Mouse (Mus musculus): ENCODE measurements around the gene Rnf169. TPM values are rescaled to one million over a fixed set of nuclear protein-coding genes. Genes with fewer than 3 reads are reported as not detected.
"Not testable (repeated sequence)": the region's sequence is repeated elsewhere in the genome, so short reads cannot be mapped to it uniquely, and the experiment has no call there.

The Rnf169 gene
- polyA plus RNA-seq, 1 experiment from 2014 or later: 4.4 TPM

DNA sequence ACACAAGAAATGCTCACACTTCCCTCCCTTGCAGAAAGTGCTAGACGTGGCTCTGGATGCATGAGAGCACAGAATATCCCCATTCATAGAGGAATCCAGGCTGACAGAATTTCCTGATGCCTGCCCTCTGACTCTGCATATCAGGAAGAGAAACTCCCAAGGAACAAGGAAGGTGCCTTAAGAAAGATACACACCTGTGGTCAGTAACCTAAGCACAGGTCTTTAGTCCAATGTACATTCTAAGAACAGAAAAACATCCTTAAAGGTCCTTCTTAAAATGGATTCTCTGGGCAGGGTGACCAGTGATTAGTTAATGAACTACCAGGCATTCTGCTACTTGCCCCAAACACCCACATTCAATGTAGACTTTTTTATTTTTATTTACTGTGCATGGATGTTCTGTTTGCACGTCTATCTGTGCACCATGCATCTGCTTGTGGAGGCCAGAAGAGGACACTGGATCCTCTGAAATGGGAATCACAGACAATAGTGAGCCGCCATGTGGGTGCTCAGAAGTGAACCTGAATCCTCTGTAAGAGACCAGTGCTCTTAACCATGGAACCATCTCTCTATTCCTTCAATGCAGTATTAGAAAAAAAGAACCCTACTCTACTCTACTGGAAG is 16.9 kb downstream of the Rnf169 start:
- ATAC-seq (replicated peaks; ENCODE audit: low FRiP score, low read depth) (no peak; the same call in 1 of the 2 replicates), DNase-seq (ENCODE audit: low spot score) (no peak)
- H3K27ac ChIP-seq: peak overlapping the region; percentile 88
- H3K36me3 ChIP-seq (ENCODE audit: insufficient read depth, low read length): no peaks in the 10 kb centered on the region
- peaks cover 32% of the 10 kb centered on the region for H3K4me1 ChIP-seq (replicated peaks; ENCODE audit: insufficient read depth, low read length)
- no peaks in the 10 kb centered on the region for H3K27me3 ChIP-seq (ENCODE audit: insufficient read depth, low read length)
- H3K9me3 ChIP-seq (replicated peaks; ENCODE audit: low read length): no peaks in the 10 kb centered on the region
- H3K4me2 ChIP-seq (ENCODE audit: low read length): no peak overlapping the region; the same call in 1 of the 2 replicates
- no peak overlapping the region for H3K4me3 ChIP-seq (replicated peaks; ENCODE audit: low read depth, low read length)
- WGBS: 60% methylated on average over 3 of the region's 3 CpGs
- no peak overlapping the region for H3K9ac ChIP-seq (ENCODE audit: low read depth, low read length)
- TF ChIP-seq CTCF (IDR thresholded peaks at IDR 0.05; ENCODE audit: low read depth): no peak

DNA sequence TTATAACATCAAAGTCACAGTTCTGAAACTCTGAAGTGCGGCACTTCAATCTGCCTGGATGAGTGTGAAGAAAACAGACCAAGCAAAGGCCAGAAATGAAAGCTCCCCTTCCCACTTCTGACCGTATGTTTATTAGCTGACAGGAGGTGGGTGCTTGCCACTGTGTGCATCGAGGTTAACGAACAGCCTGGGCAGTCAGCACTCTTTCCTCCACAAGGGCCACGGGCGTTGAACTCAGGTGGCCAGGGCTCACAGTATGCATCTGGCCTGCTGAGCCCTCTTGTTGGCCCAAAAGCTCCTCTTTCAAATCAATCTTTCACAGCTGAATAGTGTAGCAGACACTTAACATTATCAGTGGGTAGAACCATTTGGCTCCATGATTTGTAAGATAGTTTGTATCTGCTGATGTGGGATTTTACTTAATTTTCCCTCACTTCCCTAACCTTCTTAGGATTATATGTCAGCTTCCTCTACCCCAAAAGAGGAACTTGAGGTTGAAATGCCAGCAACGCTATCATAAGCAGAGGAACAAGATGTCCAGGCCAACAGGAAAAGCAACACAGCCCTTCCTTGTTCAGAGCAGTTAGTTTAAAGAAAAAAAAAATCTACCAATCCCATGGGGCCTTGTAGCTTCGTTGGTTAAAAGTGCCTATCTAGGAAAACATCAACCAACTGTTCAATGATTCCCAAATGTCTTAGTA is 17.6 kb downstream of the Rnf169 start:
- H3K27ac ChIP-seq: peak overlapping the region; percentile 88
- WGBS: 44% methylated on average over 8 of the region's 8 CpGs
- TF ChIP-seq CTCF (IDR thresholded peaks at IDR 0.05; ENCODE audit: low read depth): no peak

DNA sequence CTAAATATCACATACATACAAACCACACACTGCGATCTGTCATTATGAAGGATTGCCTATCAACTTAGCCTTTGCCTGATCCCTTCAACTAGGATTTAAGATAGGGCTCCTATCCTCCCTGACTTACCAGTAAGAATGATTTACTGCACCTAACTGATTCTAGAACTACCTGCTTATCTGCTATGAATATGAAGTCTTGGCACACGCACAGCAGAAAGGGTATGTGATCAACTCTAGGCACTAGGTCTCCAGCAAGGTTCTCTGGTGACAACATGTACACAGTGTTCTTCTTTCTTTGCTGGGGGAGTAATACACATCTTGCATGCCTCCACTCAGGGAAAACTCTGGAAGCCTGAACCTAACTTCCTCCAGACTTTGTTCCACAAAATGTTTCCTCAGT is 18.7 kb downstream of the Rnf169 start:
- ATAC-seq (replicated peaks; ENCODE audit: low FRiP score, low read depth) (no peak), DNase-seq (ENCODE audit: low spot score) (no peak)
- WGBS: 83% methylated on average over 2 of the region's 2 CpGs
- Histone ChIP-seq H3K9ac (ENCODE audit: low read depth, low read length) (no peak overlapping the region), H3K4me1 (replicated peaks; ENCODE audit: insufficient read depth, low read length) (peaks cover 28% of the 10 kb centered on the region), H3K9me3 (replicated peaks; ENCODE audit: low read length) (no peaks in the 10 kb centered on the region), H3K27me3 (ENCODE audit: insufficient read depth, low read length) (no peaks in the 10 kb centered on the region), H3K36me3 (ENCODE audit: insufficient read depth, low read length) (no peaks in the 10 kb centered on the region), H3K4me3 (replicated peaks; ENCODE audit: low read depth, low read length) (no peak overlapping the region), H3K4me2 (ENCODE audit: low read length) (no peak overlapping the region), H3K27ac (no peak overlapping the region)
- TF ChIP-seq CTCF (IDR thresholded peaks at IDR 0.05; ENCODE audit: low read depth): no peak

More for the DNA sequence above, 17.6 kb downstream of the Rnf169 start:
- Histone ChIP-seq H3K4me3 (replicated peaks; ENCODE audit: low read depth, low read length) (no peak overlapping the region), H3K4me2 (ENCODE audit: low read length) (no peak overlapping the region), H3K9ac (ENCODE audit: low read depth, low read length) (no peak overlapping the region), H3K27me3 (ENCODE audit: insufficient read depth, low read length) (no peaks in the 10 kb centered on the region), H3K36me3 (ENCODE audit: insufficient read depth, low read length) (no peaks in the 10 kb centered on the region), H3K9me3 (replicated peaks; ENCODE audit: low read length) (no peaks in the 10 kb centered on the region), H3K4me1 (replicated peaks; ENCODE audit: insufficient read depth, low read length) (peaks cover 32% of the 10 kb centered on the region)
- DNase-seq (ENCODE audit: low spot score): peak; percentile 46
- no peak; the same call in 1 of the 2 replicates for ATAC-seq (replicated peaks; ENCODE audit: low FRiP score, low read depth)

DNA sequence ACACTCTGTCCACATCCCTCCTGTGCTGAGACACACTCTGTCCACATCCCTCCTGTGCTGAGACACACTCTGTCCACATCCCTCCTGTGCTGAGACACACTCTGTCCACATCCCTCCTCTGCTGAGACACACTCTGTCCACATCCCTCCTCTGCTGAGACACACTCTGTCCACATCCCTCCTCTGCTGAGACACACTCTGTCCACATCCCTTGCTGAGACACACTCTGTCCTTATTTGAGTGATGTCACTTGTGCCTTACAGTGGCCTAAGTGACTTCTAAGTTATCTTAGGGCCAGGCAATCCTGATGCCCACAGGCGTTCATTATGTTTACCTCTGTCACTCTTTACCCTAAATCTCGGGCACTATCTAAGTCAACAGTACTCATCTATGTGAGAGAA is 19.7 kb downstream of the Rnf169 start:
- H3K27ac ChIP-seq; DNase-seq (ENCODE audit: low spot score); ATAC-seq (replicated peaks; ENCODE audit: low FRiP score, low read depth); H3K4me3 ChIP-seq (replicated peaks; ENCODE audit: low read depth, low read length); H3K4me2 ChIP-seq (ENCODE audit: low read length); H3K36me3 ChIP-seq (ENCODE audit: insufficient read depth, low read length); H3K27me3 ChIP-seq (ENCODE audit: insufficient read depth, low read length); H3K9ac ChIP-seq (ENCODE audit: low read depth, low read length); H3K9me3 ChIP-seq (replicated peaks; ENCODE audit: low read length): not testable (repeated sequence)
- 69% methylated on average over 2 of the region's 2 CpGs for WGBS
- peaks cover 20% of the 10 kb centered on the region for H3K4me1 ChIP-seq (replicated peaks; ENCODE audit: insufficient read depth, low read length)

DNA sequence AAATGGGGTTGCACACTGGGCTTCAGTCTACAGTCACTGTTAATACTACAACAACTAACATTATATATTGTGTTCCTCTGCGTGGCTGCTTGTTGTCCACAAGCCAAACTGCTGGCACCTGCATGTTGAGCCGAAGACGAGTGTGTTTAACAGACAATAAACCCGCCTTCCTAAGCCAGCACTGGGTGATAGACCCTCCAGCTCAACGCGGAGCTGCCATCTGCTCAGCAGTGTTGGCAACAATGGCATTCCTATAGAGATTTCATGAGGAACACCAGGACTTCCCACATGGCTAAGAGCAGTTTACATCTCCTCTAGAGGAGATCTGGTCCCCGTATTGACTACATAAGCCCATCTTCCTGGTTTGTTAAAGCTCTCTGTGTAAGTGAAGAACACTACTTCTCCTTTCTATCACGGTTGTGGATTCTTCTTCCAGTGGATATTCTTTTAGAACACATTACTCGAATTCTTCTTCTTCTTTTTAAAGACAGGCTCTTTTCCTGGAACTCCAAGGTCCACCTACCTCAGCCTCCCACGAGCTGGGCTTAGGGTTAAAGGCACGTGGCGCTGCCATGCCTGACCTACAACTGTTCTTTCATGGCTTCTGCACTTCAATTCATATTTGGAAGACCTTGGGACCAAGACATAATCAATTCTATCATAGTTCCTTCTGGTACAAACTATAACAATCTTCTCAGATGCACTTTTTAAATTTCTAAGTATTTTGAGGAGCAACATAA is 22.9 kb downstream of the Rnf169 start:
- ATAC-seq (replicated peaks; ENCODE audit: low FRiP score, low read depth): no peak
- H3K36me3 ChIP-seq (ENCODE audit: insufficient read depth, low read length): no peaks in the 10 kb centered on the region
- no peak overlapping the region for H3K4me2 ChIP-seq (ENCODE audit: low read length)
- H3K27me3 ChIP-seq (ENCODE audit: insufficient read depth, low read length): no peaks in the 10 kb centered on the region
- H3K4me3 ChIP-seq (replicated peaks; ENCODE audit: low read depth, low read length): no peak overlapping the region
- 61% methylated on average over 12 of the region's 12 CpGs for WGBS
- no peak overlapping the region for H3K27ac ChIP-seq
- H3K9ac ChIP-seq (ENCODE audit: low read depth, low read length): no peak overlapping the region
- no peak for DNase-seq (ENCODE audit: low spot score)
- peaks cover 4% of the 10 kb centered on the region; the same call in 1 of the 2 replicates for H3K4me1 ChIP-seq (replicated peaks; ENCODE audit: insufficient read depth, low read length)
- H3K9me3 ChIP-seq (replicated peaks; ENCODE audit: low read length): no peaks in the 10 kb centered on the region
- no peak for TF ChIP-seq CTCF (IDR thresholded peaks at IDR 0.05; ENCODE audit: low read depth)

DNA sequence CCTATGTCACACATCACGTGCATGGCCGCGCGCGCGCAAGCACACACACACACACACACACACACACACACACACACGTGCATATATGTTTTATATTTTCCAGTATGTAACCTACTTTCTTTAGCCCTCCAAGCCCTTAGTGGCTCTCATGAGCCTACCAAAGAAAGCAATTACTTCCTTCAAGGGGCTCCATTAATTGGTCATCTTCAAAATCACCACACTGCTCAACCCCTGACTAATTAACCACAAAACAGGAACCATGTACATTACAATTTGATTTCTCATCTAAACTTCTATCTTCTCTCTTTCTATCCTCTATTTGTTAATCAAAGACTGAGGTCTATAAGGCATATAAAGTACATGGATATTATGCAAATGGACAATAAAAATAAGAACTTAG is 24.2 kb downstream of the Rnf169 start:
- WGBS: 97% methylated on average over 7 of the region's 7 CpGs
- H3K4me2 ChIP-seq (ENCODE audit: low read length): no peak overlapping the region

More for the DNA sequence above, 24.2 kb downstream of the Rnf169 start:
- H3K9me3 ChIP-seq (replicated peaks; ENCODE audit: low read length): no peaks in the 10 kb centered on the region
- no peaks in the 10 kb centered on the region for H3K27me3 ChIP-seq (ENCODE audit: insufficient read depth, low read length)
- no peak overlapping the region for H3K9ac ChIP-seq (ENCODE audit: low read depth, low read length)
- H3K4me3 ChIP-seq (replicated peaks; ENCODE audit: low read depth, low read length): no peak overlapping the region
- TF ChIP-seq CTCF (IDR thresholded peaks at IDR 0.05; ENCODE audit: low read depth): no peak
- no peak for DNase-seq (ENCODE audit: low spot score)
- no peak overlapping the region for H3K27ac ChIP-seq
- H3K36me3 ChIP-seq (ENCODE audit: insufficient read depth, low read length): 0 out of 2 replicates have a peak, but pooled peaks cover 5% of the 10 kb centered on the region
- H3K4me1 ChIP-seq (replicated peaks; ENCODE audit: insufficient read depth, low read length): 0 out of 2 replicates have a peak, but pooled peaks cover under 1% of the 10 kb centered on the region
- no peak for ATAC-seq (replicated peaks; ENCODE audit: low FRiP score, low read depth)

Data from kidney, postnatal 0 days (tissue).